Mouse (Mus musculus): Measurements from ENCODE around the gene Nrarp. TPM values are rescaled to one million over a fixed set of nuclear protein-coding genes. Genes with fewer than 3 reads are reported as not detected.
A peak's percentile ranks its signal among the peaks of the same experiment; 100 is the strongest.

Gene Nrarp
- polyA plus RNA-seq (2014; fragmentation: Nextera tagmentation; extraction: Ambion mirVana) = 16.8 and 17.0 TPM in 2 replicates

GRCm38 (mm10) chr2:25180478-25180903, at the start of gene Nrarp:
TSS of gene Nrarp (plus strand) at chr2:25180758.
- Histone ChIP-seq H3K9ac (replicated peaks; ENCODE audit: low read length) (peak within 1 kb of the TSS; percentile 62), H3K9me3 (replicated peaks; ENCODE audit: control insufficient read depth, low read length) (no peaks in the 10 kb centered on the region), H3K4me3 (ENCODE audit: low read depth, low read length) (peak within 1 kb of the TSS; percentile 59), H3K4me2 (ENCODE audit: low read depth, low read length) (peak within 1 kb of the TSS; percentile 87), H3K27me3 (ENCODE audit: control insufficient read depth, insufficient read depth, low read length) (peaks cover 51% of the 10 kb centered on the region), H3K36me3 (replicated peaks; ENCODE audit: control insufficient read depth, insufficient read depth, low read depth, low read length) (no peaks in the 10 kb centered on the region; the same call in 1 of the 2 replicates), H3K4me1 (ENCODE audit: control insufficient read depth, insufficient read depth, low read length) (peaks cover 11% of the 10 kb centered on the region), H3K27ac (replicated peaks; ENCODE audit: low read depth, low read length) (peak within 1 kb of the TSS; percentile 86)
- ATAC-seq (replicated peaks; ENCODE audit: insufficient number of reproducible peaks, low FRiP score, low TSS enrichment, low read depth) (peak; percentile 73), DNase-seq (ENCODE audit: low spot score) (peak; percentile 88)
- under 1% methylated on average over 31 of the region's 35 CpGs for WGBS

- ATAC-seq (replicated peaks; ENCODE audit: insufficient number of reproducible peaks, low FRiP score, low TSS enrichment, low read depth) (no peak), DNase-seq (ENCODE audit: low spot score) (no peak)
- H3K4me1 ChIP-seq (ENCODE audit: control insufficient read depth, insufficient read depth, low read length) = no peaks in the 10 kb centered on the region
- H3K4me3 ChIP-seq (ENCODE audit: low read depth, low read length) = no peak overlapping the region
- no peak overlapping the region for H3K9ac ChIP-seq (replicated peaks; ENCODE audit: low read length)
- H3K27ac ChIP-seq (replicated peaks; ENCODE audit: low read depth, low read length) = no peak overlapping the region
- WGBS = 75% methylated on average over 9 of the region's 9 CpGs
- no peaks in the 10 kb centered on the region for H3K27me3 ChIP-seq (ENCODE audit: control insufficient read depth, insufficient read depth, low read length)
- H3K36me3 ChIP-seq (replicated peaks; ENCODE audit: control insufficient read depth, insufficient read depth, low read depth, low read length) = no peaks in the 10 kb centered on the region
- no peaks in the 10 kb centered on the region for H3K9me3 ChIP-seq (replicated peaks; ENCODE audit: control insufficient read depth, low read length)
- no peak overlapping the region for H3K4me2 ChIP-seq (ENCODE audit: low read depth, low read length)
Measured at GRCm38 (mm10) chr2:25131601-25132000, 49.0 kb upstream of the Nrarp start.

GRCm38 (mm10) chr2:25137832-25138231, 42.7 kb upstream of the Nrarp start:
- ATAC-seq (replicated peaks; ENCODE audit: insufficient number of reproducible peaks, low FRiP score, low TSS enrichment, low read depth) (no peak), DNase-seq (ENCODE audit: low spot score) (no peak)
- Histone ChIP-seq H3K9ac (replicated peaks; ENCODE audit: low read length) (no peak overlapping the region), H3K27me3 (ENCODE audit: control insufficient read depth, insufficient read depth, low read length) (no peaks in the 10 kb centered on the region), H3K4me2 (ENCODE audit: low read depth, low read length) (no peak overlapping the region), H3K9me3 (replicated peaks; ENCODE audit: control insufficient read depth, low read length) (no peaks in the 10 kb centered on the region), H3K4me1 (ENCODE audit: control insufficient read depth, insufficient read depth, low read length) (no peaks in the 10 kb centered on the region), H3K36me3 (replicated peaks; ENCODE audit: control insufficient read depth, insufficient read depth, low read depth, low read length) (no peaks in the 10 kb centered on the region), H3K27ac (replicated peaks; ENCODE audit: low read depth, low read length) (no peak overlapping the region), H3K4me3 (ENCODE audit: low read depth, low read length) (no peak overlapping the region)
- WGBS = 77% methylated on average over 6 of the region's 6 CpGs

- H3K9ac ChIP-seq (replicated peaks; ENCODE audit: low read length) = no peak overlapping the region
- H3K27me3 ChIP-seq (ENCODE audit: control insufficient read depth, insufficient read depth, low read length) = no peaks in the 10 kb centered on the region
- ATAC-seq (replicated peaks; ENCODE audit: insufficient number of reproducible peaks, low FRiP score, low TSS enrichment, low read depth) = no peak
- WGBS = 76% methylated on average over 4 of the region's 4 CpGs
- DNase-seq (ENCODE audit: low spot score) = no peak
- H3K4me1 ChIP-seq (ENCODE audit: control insufficient read depth, insufficient read depth, low read length) = no peaks in the 10 kb centered on the region
- no peaks in the 10 kb centered on the region for H3K36me3 ChIP-seq (replicated peaks; ENCODE audit: control insufficient read depth, insufficient read depth, low read depth, low read length)
- no peak overlapping the region for H3K4me2 ChIP-seq (ENCODE audit: low read depth, low read length)
- no peak overlapping the region for H3K27ac ChIP-seq (replicated peaks; ENCODE audit: low read depth, low read length)
- no peak overlapping the region for H3K4me3 ChIP-seq (ENCODE audit: low read depth, low read length)
- H3K9me3 ChIP-seq (replicated peaks; ENCODE audit: control insufficient read depth, low read length) = no peaks in the 10 kb centered on the region
Measured at GRCm38 (mm10) chr2:25141185-25141584, 39.4 kb upstream of the Nrarp start.

GRCm38 (mm10) chr2:25141921-25142320, 38.6 kb upstream of the Nrarp start:
- H3K4me3 ChIP-seq (ENCODE audit: low read depth, low read length) = no peak overlapping the region
- H3K9me3 ChIP-seq (replicated peaks; ENCODE audit: control insufficient read depth, low read length) = no peaks in the 10 kb centered on the region
- no peaks in the 10 kb centered on the region for H3K4me1 ChIP-seq (ENCODE audit: control insufficient read depth, insufficient read depth, low read length)
- H3K27ac ChIP-seq (replicated peaks; ENCODE audit: low read depth, low read length) = no peak overlapping the region
- H3K36me3 ChIP-seq (replicated peaks; ENCODE audit: control insufficient read depth, insufficient read depth, low read depth, low read length) = no peaks in the 10 kb centered on the region
- no peaks in the 10 kb centered on the region for H3K27me3 ChIP-seq (ENCODE audit: control insufficient read depth, insufficient read depth, low read length)
- WGBS = 78% methylated on average over 5 of the region's 5 CpGs
- no peak overlapping the region for H3K9ac ChIP-seq (replicated peaks; ENCODE audit: low read length)
- ATAC-seq (replicated peaks; ENCODE audit: insufficient number of reproducible peaks, low FRiP score, low TSS enrichment, low read depth) = no peak
- no peak for DNase-seq (ENCODE audit: low spot score)
- H3K4me2 ChIP-seq (ENCODE audit: low read depth, low read length) = no peak overlapping the region

- WGBS = 73% methylated on average over 6 of the region's 6 CpGs
- H3K27ac ChIP-seq (replicated peaks; ENCODE audit: low read depth, low read length) = no peak overlapping the region
Measured at GRCm38 (mm10) chr2:25145346-25145745, 35.2 kb upstream of the Nrarp start.

GRCm38 (mm10) chr2:25147398-25147797, 33.2 kb upstream of the Nrarp start:
- no peak overlapping the region for H3K9ac ChIP-seq (replicated peaks; ENCODE audit: low read length)
- no peak overlapping the region for H3K4me2 ChIP-seq (ENCODE audit: low read depth, low read length)
- DNase-seq (ENCODE audit: low spot score) = no peak
- H3K4me3 ChIP-seq (ENCODE audit: low read depth, low read length) = no peak overlapping the region
- no peak overlapping the region for H3K27ac ChIP-seq (replicated peaks; ENCODE audit: low read depth, low read length)
- H3K27me3 ChIP-seq (ENCODE audit: control insufficient read depth, insufficient read depth, low read length) = no peaks in the 10 kb centered on the region
- 88% methylated on average over 5 of the region's 5 CpGs for WGBS
- no peaks in the 10 kb centered on the region for H3K36me3 ChIP-seq (replicated peaks; ENCODE audit: control insufficient read depth, insufficient read depth, low read depth, low read length)
- H3K4me1 ChIP-seq (ENCODE audit: control insufficient read depth, insufficient read depth, low read length) = no peaks in the 10 kb centered on the region
- no peaks in the 10 kb centered on the region for H3K9me3 ChIP-seq (replicated peaks; ENCODE audit: control insufficient read depth, low read length)
- no peak for ATAC-seq (replicated peaks; ENCODE audit: insufficient number of reproducible peaks, low FRiP score, low TSS enrichment, low read depth)

More at GRCm38 (mm10) chr2:25145346-25145745, 35.2 kb upstream of the Nrarp start:
- no peaks in the 10 kb centered on the region for H3K4me1 ChIP-seq (ENCODE audit: control insufficient read depth, insufficient read depth, low read length)
- no peaks in the 10 kb centered on the region for H3K9me3 ChIP-seq (replicated peaks; ENCODE audit: control insufficient read depth, low read length)
- DNase-seq (ENCODE audit: low spot score) (no peak), ATAC-seq (replicated peaks; ENCODE audit: insufficient number of reproducible peaks, low FRiP score, low TSS enrichment, low read depth) (no peak)
- H3K9ac ChIP-seq (replicated peaks; ENCODE audit: low read length) = no peak overlapping the region
- no peak overlapping the region for H3K4me3 ChIP-seq (ENCODE audit: low read depth, low read length)
- no peaks in the 10 kb centered on the region for H3K36me3 ChIP-seq (replicated peaks; ENCODE audit: control insufficient read depth, insufficient read depth, low read depth, low read length)
- H3K27me3 ChIP-seq (ENCODE audit: control insufficient read depth, insufficient read depth, low read length) = no peaks in the 10 kb centered on the region
- no peak overlapping the region for H3K4me2 ChIP-seq (ENCODE audit: low read depth, low read length)

GRCm38 (mm10) chr2:25147892-25148291, 32.7 kb upstream of the Nrarp start:
- H3K27me3 ChIP-seq (ENCODE audit: control insufficient read depth, insufficient read depth, low read length) = no peaks in the 10 kb centered on the region
- H3K4me1 ChIP-seq (ENCODE audit: control insufficient read depth, insufficient read depth, low read length) = no peaks in the 10 kb centered on the region
- H3K27ac ChIP-seq (replicated peaks; ENCODE audit: low read depth, low read length) = no peak overlapping the region
- ATAC-seq (replicated peaks; ENCODE audit: insufficient number of reproducible peaks, low FRiP score, low TSS enrichment, low read depth) (no peak), DNase-seq (ENCODE audit: low spot score) (no peak)
- H3K36me3 ChIP-seq (replicated peaks; ENCODE audit: control insufficient read depth, insufficient read depth, low read depth, low read length) = no peaks in the 10 kb centered on the region
- no peak overlapping the region for H3K4me2 ChIP-seq (ENCODE audit: low read depth, low read length)
- 87% methylated on average over 5 of the region's 5 CpGs for WGBS
- H3K9ac ChIP-seq (replicated peaks; ENCODE audit: low read length) = no peak overlapping the region
- no peak overlapping the region for H3K4me3 ChIP-seq (ENCODE audit: low read depth, low read length)
- H3K9me3 ChIP-seq (replicated peaks; ENCODE audit: control insufficient read depth, low read length) = no peaks in the 10 kb centered on the region
